ENCODE assay signal across 9 mouse cellular contexts in the genomic region with DNA sequence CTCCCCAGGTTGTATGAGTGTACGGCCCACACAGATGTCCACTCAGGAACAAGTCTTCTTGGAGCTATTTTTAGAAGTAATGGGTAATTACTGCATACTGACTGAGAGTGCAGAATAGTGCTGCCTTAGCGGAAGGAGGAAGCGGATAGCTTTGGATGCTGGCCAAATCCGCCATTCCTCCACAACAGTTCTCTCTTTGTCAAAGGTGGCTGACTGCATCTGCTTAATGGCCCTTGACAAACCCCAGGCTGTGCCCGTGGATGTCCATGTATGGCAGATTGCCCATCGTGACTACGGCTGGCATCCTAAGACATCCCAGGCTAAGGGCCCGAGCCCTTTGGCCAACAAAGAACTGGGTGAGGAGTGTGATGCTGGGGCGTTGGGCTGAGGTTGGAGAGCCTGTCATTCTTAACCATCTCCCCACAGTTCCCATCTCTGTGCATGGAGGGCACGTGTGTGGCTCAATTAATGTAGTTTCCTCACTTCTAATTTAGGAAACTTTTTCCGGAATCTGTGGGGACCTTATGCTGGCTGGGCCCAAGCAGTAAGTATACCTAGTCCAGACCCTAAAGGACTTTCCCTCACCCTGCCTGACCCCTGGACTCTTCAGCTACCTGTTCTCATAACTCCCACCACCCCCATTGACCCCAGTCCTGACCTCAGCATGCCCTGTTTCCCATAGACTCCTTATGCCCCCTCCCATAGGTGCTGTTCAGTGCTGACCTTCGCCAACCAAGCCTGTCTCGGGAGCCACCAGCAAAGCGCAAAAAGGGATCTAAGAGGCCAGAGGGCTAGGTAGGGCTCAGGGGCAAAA. TPM values are rescaled to one million over a fixed set of nuclear protein-coding genes. Genes with fewer than 3 reads are reported as not detected.
DNase-seq lines count a peak whose midpoint lies in the region; ATAC-seq and TF ChIP-seq lines count a peak whose summit lies in the region.
"Had no signal": no experiment of that assay in that cellular context is flagged by ENCODE, and none has a peak within 500 bp of the region (broad histone marks: within the 10 kb centered on the region; RNA-seq: fewer than 3 reads in every experiment).

No protein-coding gene starts in this region.

- peaks cover 13% of the 10 kb centered on the region for H3K36me3 ChIP-seq in heart, embryonic 11.5 days (ENCODE audit: control insufficient read depth, insufficient read depth, low read length)
- H3K36me3 ChIP-seq in kidney, embryonic 15.5 days: peaks cover 90% of the 10 kb centered on the region
- H3K36me3 ChIP-seq in lung, embryonic 16.5 days (ENCODE audit: control insufficient read depth, insufficient read depth, low read length): peaks cover 35% of the 10 kb centered on the region
- peaks cover 25% of the 10 kb centered on the region for H3K36me3 ChIP-seq in small intestine, adult 2 months (ENCODE audit: control insufficient read depth, insufficient read depth, low read length)

- TF ChIP-seq POLR2A in small intestine, adult 2 months (IDR thresholded peaks at IDR 0.05; ENCODE audit: low read depth, low read length): no peak

- POLR2A ChIA-PET in Patski (lab: Charles Lee): no interaction called here

- no peak overlapping the region for H3K4me3 ChIP-seq in heart, embryonic 11.5 days (ENCODE audit: low read depth, low read length)
- no peak overlapping the region for H3K4me3 ChIP-seq in kidney, embryonic 15.5 days (replicated peaks)
- no peak overlapping the region for H3K4me3 ChIP-seq in lung, embryonic 16.5 days (ENCODE audit: low read length)
- H3K4me3 ChIP-seq in small intestine, adult 2 months (ENCODE audit: low read depth, low read length): peak overlapping the region; percentile 11; the same call in 1 of the 2 replicates

- peaks cover 8% of the 10 kb centered on the region for H3K4me1 ChIP-seq in heart, embryonic 11.5 days (ENCODE audit: control insufficient read depth, insufficient read depth, low read length)
- peaks cover 19% of the 10 kb centered on the region for H3K4me1 ChIP-seq in kidney, embryonic 15.5 days
- H3K4me1 ChIP-seq in lung, embryonic 16.5 days (replicated peaks; ENCODE audit: control insufficient read depth, insufficient read depth, low read length): peaks cover 18% of the 10 kb centered on the region
- peaks cover 13% of the 10 kb centered on the region for H3K4me1 ChIP-seq in small intestine, adult 2 months (ENCODE audit: control insufficient read depth, insufficient read depth, insufficient read length, low read length)

- H3K9me3 ChIP-seq in heart, embryonic 11.5 days (replicated peaks; ENCODE audit: control insufficient read depth, low read length): no peaks in the 10 kb centered on the region
- H3K9me3 ChIP-seq in kidney, embryonic 15.5 days (replicated peaks): no peaks in the 10 kb centered on the region
- no peaks in the 10 kb centered on the region for H3K9me3 ChIP-seq in lung, embryonic 16.5 days (ENCODE audit: control insufficient read depth, low read length)

- peak overlapping the region; percentile 73 for H3K27ac ChIP-seq in heart, embryonic 11.5 days (ENCODE audit: low read depth, low read length)
- H3K27ac ChIP-seq in kidney, embryonic 15.5 days: peak overlapping the region; percentile 87
- peak overlapping the region; percentile 85 for H3K27ac ChIP-seq in lung, embryonic 16.5 days (ENCODE audit: low read length)
- peak overlapping the region; percentile 74 for H3K27ac ChIP-seq in small intestine, adult 2 months (ENCODE audit: insufficient read depth, low read depth, low read length)
- H3K27ac ChIP-seq: macrophage had no signal

- peak; percentile 29 to 32 for DNase-seq in cerebellum, adult 18-20 months
- no peak for DNase-seq in cerebellum, adult 9-11 months
- peak; percentile 98 for DNase-seq in Patski (ENCODE audit: low read depth, low spot score)
- no peak for DNase-seq in adrenal gland, postnatal 4 days (ENCODE audit: low spot score in 2 of 2)

- in situ Hi-C loops in Patski (cut with MboI; ENCODE audit: low pct_unique_long_range_greater_than_20kb): no loop called here

- WGBS in heart, embryonic 11.5 days (ENCODE audit: insufficient replicate concordance): 67% methylated on average over 14 of the region's 14 CpGs
- WGBS in kidney, embryonic 15.5 days: 58% methylated on average over 14 of the region's 14 CpGs
- 39% methylated on average over 14 of the region's 14 CpGs for WGBS in lung, embryonic 16.5 days
- 35% methylated on average over 14 of the region's 14 CpGs for WGBS in small intestine, adult 2 months

- no peak for TF ChIP-seq CTCF in Patski (IDR thresholded peaks at IDR 0.05)
- no peak for TF ChIP-seq CTCF in small intestine, adult 2 months (IDR thresholded peaks at IDR 0.05; ENCODE audit: extremely low read depth, insufficient read length, insufficient replicate concordance, low read depth, low read length)

- CTCF ChIA-PET in Patski (lab: Charles Lee): interaction anchor here (0.9 to 1.8 kb wide), 2 partner anchors 11 to 20 kb away, joined by 4 read pairs; no protein-coding TSS in a partner anchor

- H3K27me3 ChIP-seq in Patski: no peaks in the 10 kb centered on the region
- H3K27me3 ChIP-seq in heart, embryonic 11.5 days (ENCODE audit: control insufficient read depth, insufficient read depth, low read length): no peaks in the 10 kb centered on the region
- no peaks in the 10 kb centered on the region for H3K27me3 ChIP-seq in kidney, embryonic 15.5 days
- no peaks in the 10 kb centered on the region for H3K27me3 ChIP-seq in lung, embryonic 16.5 days (ENCODE audit: control insufficient read depth, insufficient read depth, low read depth, low read length)
- H3K27me3 ChIP-seq in small intestine, adult 2 months (ENCODE audit: control insufficient read depth, insufficient read depth, low read length): no peaks in the 10 kb centered on the region

- H3K4me2 ChIP-seq in heart, embryonic 11.5 days: no peak overlapping the region
- 0 out of 2 replicates have a peak overlapping the region, but pooled peaks have one; percentile 1 for H3K4me2 ChIP-seq in kidney, embryonic 15.5 days
- H3K4me2 ChIP-seq in lung, embryonic 16.5 days (ENCODE audit: low read depth, low read length): peak overlapping the region; percentile 16; the same call in 1 of the 2 replicates

- H3K9ac ChIP-seq in heart, embryonic 11.5 days (ENCODE audit: low read depth, low read length): no peak overlapping the region
- no peak overlapping the region for H3K9ac ChIP-seq in kidney, embryonic 15.5 days
- peak overlapping the region; percentile 42; the same call in 1 of the 2 replicates for H3K9ac ChIP-seq in lung, embryonic 16.5 days (ENCODE audit: low read length)

- peak; percentile 93 for ATAC-seq in Patski
- ATAC-seq in heart, embryonic 11.5 days (replicated peaks; ENCODE audit: insufficient number of reproducible peaks, low FRiP score, low TSS enrichment): peak; percentile 31
- ATAC-seq in kidney, embryonic 15.5 days (replicated peaks; ENCODE audit: low FRiP score): peak; percentile 63
- peak; percentile 79 for ATAC-seq in lung, embryonic 16.5 days (ENCODE audit: low read depth)

RNA-seq across cellular contexts. Expression of a gene that starts 6.6 kb away (rescaled TPM):
- 26.2 TPM for polyA plus RNA-seq in Patski (2021)
- polyA plus RNA-seq in heart, embryonic 11.5 days (2014; fragmentation: Nextera tagmentation; extraction: Ambion mirVana): 10.6 and 11.6 TPM in 2 replicates
- 13.8 and 18.7 TPM in 2 replicates for polyA plus RNA-seq in kidney, embryonic 15.5 days (2015; fragmentation: Nextera tagmentation; extraction: Ambion mirVana)
- 16.1 and 17.6 TPM in 2 replicates for polyA plus RNA-seq in lung, embryonic 16.5 days (2015; fragmentation: Nextera tagmentation; extraction: Ambion mirVana)
- 7.9 and 10.9 TPM in 2 replicates for polyA plus RNA-seq in small intestine, adult 2 months (2012; rRNA removed)
- total RNA-seq in adrenal gland, postnatal 4 days (2021): 10 to 100 TPM; 14.5 to 18.7 TPM

RNA-seq across cellular contexts. Expression of a gene that starts 10.4 kb away (rescaled TPM):
- 130 TPM for polyA plus RNA-seq in Patski (2021)
- polyA plus RNA-seq in heart, embryonic 11.5 days (2014; fragmentation: Nextera tagmentation; extraction: Ambion mirVana): 106 and 109 TPM in 2 replicates
- polyA plus RNA-seq in kidney, embryonic 15.5 days (2015; fragmentation: Nextera tagmentation; extraction: Ambion mirVana): 103 and 111 TPM in 2 replicates
- polyA plus RNA-seq in lung, embryonic 16.5 days (2015; fragmentation: Nextera tagmentation; extraction: Ambion mirVana): 105 and 109 TPM in 2 replicates
- polyA plus RNA-seq in small intestine, adult 2 months (2012; rRNA removed): 16.6 and 19.2 TPM in 2 replicates
- 10 to 100 TPM; 54.2 to 58.7 TPM for total RNA-seq in adrenal gland, postnatal 4 days (2021)

RNA-seq across cellular contexts. Expression of a gene that starts 26.4 kb away (rescaled TPM):
- 29.4 TPM for polyA plus RNA-seq in Patski (2021)
- polyA plus RNA-seq in heart, embryonic 11.5 days (2014; fragmentation: Nextera tagmentation; extraction: Ambion mirVana): 11.0 and 14.6 TPM in 2 replicates
- polyA plus RNA-seq in kidney, embryonic 15.5 days (2015; fragmentation: Nextera tagmentation; extraction: Ambion mirVana): 19.2 and 20.4 TPM in 2 replicates
- 16.6 and 19.1 TPM in 2 replicates for polyA plus RNA-seq in lung, embryonic 16.5 days (2015; fragmentation: Nextera tagmentation; extraction: Ambion mirVana)
- polyA plus RNA-seq in small intestine, adult 2 months (2012; rRNA removed): 7.4 and 12.9 TPM in 2 replicates
- 10 to 100 TPM; 40.6 to 46.3 TPM for total RNA-seq in adrenal gland, postnatal 4 days (2021)

RNA-seq across cellular contexts. Expression of a gene that starts 44.3 kb away (rescaled TPM):
- polyA plus RNA-seq in Patski (2021): 53.0 TPM
- 43.3 and 44.8 TPM in 2 replicates for polyA plus RNA-seq in heart, embryonic 11.5 days (2014; fragmentation: Nextera tagmentation; extraction: Ambion mirVana)
- 56.7 and 62.1 TPM in 2 replicates for polyA plus RNA-seq in kidney, embryonic 15.5 days (2015; fragmentation: Nextera tagmentation; extraction: Ambion mirVana)
- polyA plus RNA-seq in lung, embryonic 16.5 days (2015; fragmentation: Nextera tagmentation; extraction: Ambion mirVana): 52.6 and 54.3 TPM in 2 replicates
- 10.9 and 24.5 TPM in 2 replicates for polyA plus RNA-seq in small intestine, adult 2 months (2012; rRNA removed)
- total RNA-seq in adrenal gland, postnatal 4 days (2021): 10 to 100 TPM; 41.3 to 44.6 TPM

RNA-seq across cellular contexts. Expression of a gene that starts 44.6 kb away (rescaled TPM):
- 241 TPM for polyA plus RNA-seq in Patski (2021)
- 166 and 179 TPM in 2 replicates for polyA plus RNA-seq in heart, embryonic 11.5 days (2014; fragmentation: Nextera tagmentation; extraction: Ambion mirVana)
- 403 and 405 TPM in 2 replicates for polyA plus RNA-seq in kidney, embryonic 15.5 days (2015; fragmentation: Nextera tagmentation; extraction: Ambion mirVana)
- polyA plus RNA-seq in lung, embryonic 16.5 days (2015; fragmentation: Nextera tagmentation; extraction: Ambion mirVana): 384 and 398 TPM in 2 replicates
- polyA plus RNA-seq in small intestine, adult 2 months (2012; rRNA removed): 45.9 and 96.0 TPM in 2 replicates
- total RNA-seq in adrenal gland, postnatal 4 days (2021): 100 to 1,000 TPM; 206 to 214 TPM

Comparison
In these comparisons a context has a peak if more than half of its experiments do, and no peak if none do; other contexts are left out.
1. DNase-seq: peak in cerebellum, adult 18-20 months (2 of 2) and Patski (single experiment); none in cerebellum, adult 9-11 months (single experiment) and adrenal gland, postnatal 4 days (0 of 2).
2. ATAC-seq: peak in every context shown above with its lines; median percentile 93 in Patski; 79 in lung, embryonic 16.5 days; 63 in kidney, embryonic 15.5 days; 31 in heart, embryonic 11.5 days.
3. Peak in every context shown above with its lines, with median percentiles within 50 percentile points of each other: H3K27ac ChIP-seq.